Mouse (Mus musculus): ENCODE data around the gene Olfr578.

GRCm38 (mm10) chr7:102942475-102942874 is 46.6 kb downstream of the Olfr578 start, which contains the start of gene Olfr573-ps1:
- no peak for TF ChIP-seq CTCF (IDR thresholded peaks at IDR 0.05; ENCODE audit: extremely low read depth, insufficient read depth, low read length)
- no peak for TF ChIP-seq POLR2A (IDR thresholded peaks at IDR 0.05; ENCODE audit: extremely low read depth, insufficient read depth, low read length)

Data from cortical plate, adult 2 months (tissue).